Mouse (Mus musculus) C2C12 (cell line): Measurements from ENCODE around the gene Lrmda.

Experiments used
- CTCF ChIP-seq: IDR thresholded peaks from one replicate; pipeline ENCODE4 v1.5.1; 2011; ENCODE audit not compliant: control insufficient read depth, insufficient read depth, insufficient read length
- MAX ChIP-seq: IDR thresholded peaks from one replicate; pipeline ENCODE4 v1.6.1; 2011; ENCODE audit warnings: mild to moderate bottlenecking, control low read depth

DNA sequence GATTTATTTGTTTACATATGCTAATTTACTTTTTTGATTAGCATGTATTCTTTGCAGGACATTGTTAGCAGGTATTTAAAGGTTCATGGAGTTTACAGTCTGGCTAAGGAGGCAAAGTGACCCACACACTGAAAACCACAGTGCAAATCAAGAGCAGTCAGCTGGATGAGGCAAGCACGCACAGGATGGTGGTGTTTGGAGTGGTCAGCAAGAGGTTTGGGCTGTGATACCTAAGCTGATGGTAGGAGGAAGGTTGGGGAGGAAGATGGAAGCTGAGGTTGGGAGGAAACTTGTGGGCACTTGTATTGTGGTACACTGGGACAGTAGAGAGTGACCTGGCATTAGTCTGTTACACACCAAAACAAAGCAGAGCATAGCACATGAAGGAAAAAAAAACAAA is 191.1 kb downstream of the Lrmda start:
- TF ChIP-seq MAX (no peak), CTCF (no peak)
